Mouse (Mus musculus) thymus, adult 2 months (tissue): Measurements from ENCODE around the gene Gm49711. TPM values are rescaled to one million over a fixed set of nuclear protein-coding genes. Genes with fewer than 3 reads are reported as not detected.

ENCODE experiments used
- DNase-seq: peaks from one replicate; pipeline ENCODE4 v3.0.0; 2021
- H3K27ac ChIP-seq: fragments of 200-500 bp; 2 replicates; pipeline ENCODE4 v1.5.1; 2012; ENCODE audit warnings: low read length, control low read depth; ENCODE audit not compliant: control insufficient read depth, insufficient read depth
- H3K27me3 ChIP-seq: fragments of 200-500 bp; 2 replicates; pipeline ENCODE4 v1.6.1; 2012; ENCODE audit warnings: mild to moderate bottlenecking, low read length, moderate library complexity, mixed read lengths; ENCODE audit not compliant: control insufficient read depth, insufficient read depth
- H3K36me3 ChIP-seq: fragments of 200-500 bp; 2 replicates; pipeline ENCODE4 v1.6.1; 2012; ENCODE audit warnings: mild to moderate bottlenecking, low read length, moderate library complexity; ENCODE audit not compliant: control insufficient read depth, insufficient read depth
- H3K4me1 ChIP-seq: fragments of 200-500 bp; replicated peaks from 2 replicates; pipeline ENCODE4 v1.6.1; 2012; ENCODE audit warnings: low read length; ENCODE audit not compliant: control insufficient read depth, insufficient read depth
- H3K4me3 ChIP-seq: fragments of 200-500 bp; 2 replicates; pipeline ENCODE4 v1.5.1; 2012; ENCODE audit warnings: mild to moderate bottlenecking, low read length, control low read depth, moderate library complexity; ENCODE audit not compliant: control insufficient read depth, insufficient read depth
- CTCF ChIP-seq: fragments of 200-500 bp; IDR thresholded peaks from 2 replicates; pipeline ENCODE4 v1.5.1; 2012; ENCODE audit warnings: mild to moderate bottlenecking, control low read depth, low read length, moderate library complexity, borderline replicate concordance; ENCODE audit not compliant: control insufficient read depth, poor library complexity, insufficient read depth; ENCODE audit errors: extremely low read depth
- POLR2A ChIP-seq: fragments of 200-500 bp; IDR thresholded peaks from 2 replicates; pipeline ENCODE4 v1.6.1; 2012; ENCODE audit warnings: mild to moderate bottlenecking, low read length, control low read depth, moderate library complexity; ENCODE audit not compliant: control insufficient read depth, poor library complexity, insufficient read depth; ENCODE audit errors: extremely low read depth
- WGBS: fragments of 180-500 bp; shearing (Covaris S2); methylation state at CpG from one replicate; pipeline ENCODE4 v1.1.7; 2018; 5-methylcytosine and 5-hydroxymethylcytosine counted together
- polyA plus RNA-seq: library from polyadenylated mRNA; depleted of rRNA; stranded (reverse); fragments of >200 nt; gene quantifications from 2 replicates; pipeline ENCODE4 v1.2.3, GENCODE M21; 2012

The Gm49711 gene
- polyA plus RNA-seq, 1 experiment = not detected

DNA sequence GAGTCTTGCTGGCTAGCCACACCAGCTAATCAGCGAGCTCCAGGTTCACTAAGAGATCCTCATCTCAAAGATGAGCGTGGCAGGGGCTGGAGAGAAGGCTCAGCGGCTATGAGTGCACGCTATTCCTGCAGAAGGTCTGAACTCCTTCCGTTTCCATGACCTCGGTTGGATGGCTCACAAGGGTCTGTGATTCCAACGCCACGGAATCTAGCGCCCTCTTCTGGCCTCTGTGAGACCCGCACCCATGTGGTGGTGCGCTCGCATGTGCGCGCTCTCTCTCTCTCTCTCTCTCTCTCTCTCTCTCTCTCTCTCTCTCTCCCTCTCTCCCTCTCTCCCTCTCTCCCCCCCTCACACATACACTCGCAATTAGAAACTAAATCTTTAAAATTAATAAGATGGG lies 78.2 kb downstream of the Gm49711 start:
- DNase-seq = no peak
- no peaks in the 10 kb centered on the region for H3K27me3 ChIP-seq
- 94% methylated on average over 15 of the region's 15 CpGs for WGBS
- H3K36me3 ChIP-seq = no peaks in the 10 kb centered on the region
- TF ChIP-seq POLR2A = no peak
- no peak for TF ChIP-seq CTCF
- no peak overlapping the region for H3K27ac ChIP-seq
- H3K4me1 ChIP-seq = no peaks in the 10 kb centered on the region
- H3K4me3 ChIP-seq = no peak overlapping the region

DNA sequence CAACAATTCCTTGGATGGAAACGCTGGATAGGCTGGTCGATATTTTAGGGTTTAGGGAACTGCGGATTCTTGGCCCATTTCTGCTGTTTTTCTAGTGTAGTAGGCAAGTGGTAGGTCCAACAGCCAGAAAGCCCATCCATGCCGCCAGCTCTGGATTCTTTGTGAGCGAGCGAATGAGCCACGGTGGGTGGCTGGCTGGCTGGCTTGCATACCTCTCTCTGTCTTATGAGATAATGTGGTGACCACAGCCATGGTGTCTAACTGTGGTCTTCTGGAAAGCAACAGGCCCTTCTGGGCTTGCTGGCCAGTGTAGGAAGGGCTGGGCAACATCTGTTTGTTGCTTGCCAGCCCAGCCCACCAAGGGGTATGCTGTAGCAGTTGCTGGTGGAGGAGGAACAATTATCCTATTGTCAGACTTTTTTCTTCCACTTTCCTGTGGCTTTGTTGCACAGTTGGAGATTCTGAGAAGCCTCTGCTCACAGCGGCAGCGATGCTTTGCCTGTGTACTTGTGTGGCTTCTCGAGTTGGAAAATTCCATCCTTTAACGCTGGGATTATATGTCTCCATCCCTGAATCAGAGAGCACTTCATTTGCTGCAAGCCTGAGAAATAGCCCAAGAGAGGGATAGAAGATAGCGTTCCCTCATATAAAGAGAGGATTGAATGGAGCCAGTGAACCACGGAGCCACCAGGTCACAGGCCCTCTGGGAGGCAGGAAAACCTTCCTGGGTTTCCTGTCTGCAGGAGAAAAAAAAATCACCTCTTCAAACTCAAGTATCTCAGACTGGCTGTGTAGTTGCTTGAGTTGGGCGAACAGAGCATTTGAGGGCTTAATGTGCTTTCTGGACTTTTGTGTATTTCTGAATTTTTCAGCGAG lies 81.5 kb downstream of the Gm49711 start:
- DNase-seq = no peak
- 82% methylated on average over 15 of the region's 15 CpGs for WGBS
- no peaks in the 10 kb centered on the region for H3K27me3 ChIP-seq
- H3K4me3 ChIP-seq = no peak overlapping the region
- TF ChIP-seq POLR2A = no peak
- H3K4me1 ChIP-seq = no peaks in the 10 kb centered on the region
- H3K36me3 ChIP-seq = no peaks in the 10 kb centered on the region
- H3K27ac ChIP-seq = no peak overlapping the region

DNA sequence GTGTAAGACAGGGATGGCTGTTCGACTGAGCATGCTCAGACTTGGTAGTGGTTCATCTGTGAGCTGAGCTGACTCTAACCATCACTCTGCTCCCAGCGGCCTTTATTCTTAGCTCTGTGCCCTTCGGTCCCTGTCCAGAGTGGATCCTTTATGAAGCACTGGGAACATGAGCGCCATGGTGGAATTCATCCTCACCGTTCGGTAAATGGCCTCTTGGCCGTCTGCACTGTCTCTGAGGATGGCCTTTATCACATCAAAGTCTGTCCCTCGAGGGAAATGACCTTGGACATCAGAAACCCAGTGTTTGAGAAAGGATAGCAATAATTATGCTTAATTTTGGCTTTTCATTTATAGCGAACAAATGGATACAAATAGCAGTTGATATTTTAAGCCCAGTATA lies 82.2 kb downstream of the Gm49711 start:
- Histone ChIP-seq H3K36me3 (no peaks in the 10 kb centered on the region), H3K4me1 (no peaks in the 10 kb centered on the region), H3K27ac (no peak overlapping the region), H3K27me3 (no peaks in the 10 kb centered on the region), H3K4me3 (no peak overlapping the region)
- 95% methylated on average over 9 of the region's 9 CpGs for WGBS
- TF ChIP-seq POLR2A (no peak), CTCF (no peak)
- no peak for DNase-seq

DNA sequence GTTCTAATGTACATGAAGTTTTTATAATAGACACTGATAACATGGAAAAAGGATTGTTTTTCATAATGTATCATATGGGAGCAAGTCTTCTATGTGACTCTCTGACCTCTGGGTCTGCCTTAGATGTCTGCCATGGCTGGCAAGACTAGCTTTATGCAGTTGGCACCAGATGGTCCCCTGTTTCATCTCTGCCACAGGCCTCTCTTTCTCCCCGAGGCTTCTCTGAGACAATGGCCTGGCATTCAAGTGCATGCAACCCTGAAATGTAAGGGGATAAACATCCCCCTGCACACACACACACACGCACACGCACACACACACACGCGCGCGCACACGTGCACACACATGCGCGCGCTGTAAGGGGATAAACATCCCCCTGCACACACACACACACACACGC lies 82.9 kb downstream of the Gm49711 start:
- 95% methylated on average over 12 of the region's 12 CpGs for WGBS
- DNase-seq = no peak
- H3K4me3 ChIP-seq = no peak overlapping the region
- no peak overlapping the region for H3K27ac ChIP-seq
- no peak for TF ChIP-seq POLR2A
- TF ChIP-seq CTCF = no peak
- H3K27me3 ChIP-seq = no peaks in the 10 kb centered on the region
- no peaks in the 10 kb centered on the region for H3K4me1 ChIP-seq
- H3K36me3 ChIP-seq = no peaks in the 10 kb centered on the region

DNA sequence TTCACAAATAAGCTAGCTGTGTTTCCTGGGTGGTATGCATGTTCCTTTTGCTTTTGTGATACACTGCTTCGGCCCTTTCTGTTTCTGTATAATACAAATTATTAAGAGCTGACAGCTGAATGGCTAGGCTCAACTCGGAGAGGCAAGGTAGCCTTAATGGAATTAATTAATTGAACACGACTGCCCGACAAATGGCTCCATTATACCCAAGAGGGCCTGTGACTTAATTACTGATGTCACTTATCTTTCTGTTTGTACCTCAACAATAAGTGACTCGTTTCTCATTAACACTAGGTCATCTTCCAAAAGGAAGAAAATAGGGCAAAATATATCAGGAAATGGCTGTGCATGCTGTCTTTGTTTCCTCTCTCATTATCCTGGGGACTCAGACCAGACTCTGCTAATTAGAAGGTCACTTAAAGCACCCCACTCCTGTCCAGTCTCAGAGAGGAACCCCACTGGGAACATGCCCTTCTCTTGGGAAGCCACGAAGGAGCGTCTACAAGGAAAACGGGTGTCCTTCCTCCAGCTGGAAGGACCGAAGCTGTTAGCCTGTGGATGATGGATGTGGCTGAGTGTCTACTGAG lies 84.4 kb downstream of the Gm49711 start:
- TF ChIP-seq CTCF (no peak), POLR2A (no peak)
- DNase-seq = no peak
- Histone ChIP-seq H3K27me3 (no peaks in the 10 kb centered on the region), H3K27ac (no peak overlapping the region), H3K36me3 (no peaks in the 10 kb centered on the region), H3K4me3 (no peak overlapping the region), H3K4me1 (no peaks in the 10 kb centered on the region)
- 92% methylated on average over 9 of the region's 9 CpGs for WGBS

DNA sequence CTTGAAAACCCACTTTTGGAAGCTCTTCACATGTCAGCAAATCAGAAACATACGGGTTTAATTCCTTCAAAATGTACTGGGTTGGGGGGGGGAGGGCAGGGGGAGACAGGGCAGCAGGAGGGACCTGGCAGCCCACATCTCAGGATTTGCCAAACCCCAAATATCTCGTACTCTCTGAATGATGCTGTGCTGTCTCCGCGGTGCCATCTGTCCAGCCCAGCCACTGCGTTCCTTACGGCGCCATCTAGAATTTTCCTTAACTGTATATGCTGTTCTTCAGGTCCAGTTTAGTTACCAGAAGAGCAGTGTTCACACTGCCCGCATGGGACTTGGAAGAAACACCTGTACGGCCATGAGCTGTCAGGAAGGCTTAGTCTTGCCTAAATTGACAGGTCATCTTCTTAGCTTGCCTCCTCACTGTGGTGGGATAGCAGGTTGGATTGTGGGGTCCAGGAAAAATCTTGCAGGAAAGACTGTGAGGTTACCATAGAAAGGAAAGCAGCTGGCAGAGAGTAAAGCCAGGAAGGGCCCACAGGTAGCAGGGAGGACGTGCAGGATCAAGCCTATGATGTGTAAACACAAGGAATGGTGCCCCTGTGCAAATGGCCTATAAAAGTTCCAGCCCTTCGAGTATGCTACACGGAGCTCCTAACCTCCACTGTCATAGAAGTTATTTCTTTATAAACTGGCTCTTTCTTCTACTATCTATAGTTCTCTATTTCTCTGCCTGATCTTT lies 89.7 kb downstream of the Gm49711 start:
- WGBS = 95% methylated on average over 12 of the region's 12 CpGs
- H3K27me3 ChIP-seq = no peaks in the 10 kb centered on the region
- DNase-seq = no peak
- TF ChIP-seq POLR2A (no peak), CTCF (no peak)
- no peaks in the 10 kb centered on the region for H3K4me1 ChIP-seq
- no peak overlapping the region for H3K27ac ChIP-seq
- H3K36me3 ChIP-seq = no peaks in the 10 kb centered on the region
- H3K4me3 ChIP-seq = no peak overlapping the region
